Mouse (Mus musculus) heart, embryonic 11.5 days (tissue): ENCODE measurements around the gene Erich6. TPM values are rescaled to one million over a fixed set of nuclear protein-coding genes. Genes with fewer than 3 reads are reported as not detected.

Experiments
- ATAC-seq: fragments of 200-750 bp; cut with Nextera tagmentation; replicated peaks from 2 replicates; pipeline ENCODE4 v1.8.0; 2017; ENCODE audit warnings: moderate library complexity; ENCODE audit not compliant: insufficient number of reproducible peaks, low FRiP score, low TSS enrichment
- H3K27ac ChIP-seq: fragments of 300-500 bp; sonication (generic); 2 replicates; pipeline ENCODE4 v1.5.1; 2014; ENCODE audit warnings: mild to moderate bottlenecking, low read depth, low read length
- H3K27me3 ChIP-seq: fragments of 300-500 bp; sonication (generic); 2 replicates; pipeline ENCODE4 v1.6.1; 2014; ENCODE audit warnings: mild to moderate bottlenecking, low read length, mixed read lengths; ENCODE audit not compliant: control insufficient read depth, insufficient read depth
- H3K36me3 ChIP-seq: fragments of 300-500 bp; sonication (generic); 2 replicates; pipeline ENCODE4 v1.6.1; 2014; ENCODE audit warnings: mild to moderate bottlenecking, low read length, moderate library complexity, mixed read lengths; ENCODE audit not compliant: control insufficient read depth, insufficient read depth
- H3K4me1 ChIP-seq: fragments of 300-500 bp; sonication (generic); 2 replicates; pipeline ENCODE4 v1.6.1; 2014; ENCODE audit warnings: low read length; ENCODE audit not compliant: control insufficient read depth, insufficient read depth
- H3K4me2 ChIP-seq: fragments of 300-500 bp; sonication (generic); 2 replicates; pipeline ENCODE4 v1.6.1; 2014; ENCODE audit warnings: mild to moderate bottlenecking, moderate library complexity
- H3K4me3 ChIP-seq: fragments of 300-500 bp; sonication (generic); 2 replicates; pipeline ENCODE4 v1.5.1; 2014; ENCODE audit warnings: low read depth, low read length
- H3K9ac ChIP-seq: fragments of 300-500 bp; sonication (generic); 2 replicates; pipeline ENCODE4 v1.6.1; 2014; ENCODE audit warnings: mild to moderate bottlenecking, low read depth, low read length, moderate library complexity
- H3K9me3 ChIP-seq: fragments of 300-500 bp; sonication (generic); replicated peaks from 2 replicates; pipeline ENCODE4 v1.6.1; 2016; ENCODE audit warnings: low read length; ENCODE audit not compliant: control insufficient read depth
- WGBS: fragments of 180-500 bp; shearing (Covaris S2); extraction: QIAGEN DNeasy Blood & Tissue Kit; methylation state at CpG from one replicate; pipeline ENCODE4 v1.1.7; 2014; ENCODE audit not compliant: insufficient replicate concordance; 5-methylcytosine and 5-hydroxymethylcytosine counted together
- polyA plus RNA-seq: library from polyadenylated mRNA; unstranded; fragments of >200 nt; fragmentation: Nextera tagmentation; extraction: Ambion mirVana; gene quantifications from 2 replicates; pipeline ENCODE4 v1.2.1, GENCODE M21; 2014

The Erich6 gene
- polyA plus RNA-seq, 1 experiment from 2014 or later = 0.09 TPM

DNA sequence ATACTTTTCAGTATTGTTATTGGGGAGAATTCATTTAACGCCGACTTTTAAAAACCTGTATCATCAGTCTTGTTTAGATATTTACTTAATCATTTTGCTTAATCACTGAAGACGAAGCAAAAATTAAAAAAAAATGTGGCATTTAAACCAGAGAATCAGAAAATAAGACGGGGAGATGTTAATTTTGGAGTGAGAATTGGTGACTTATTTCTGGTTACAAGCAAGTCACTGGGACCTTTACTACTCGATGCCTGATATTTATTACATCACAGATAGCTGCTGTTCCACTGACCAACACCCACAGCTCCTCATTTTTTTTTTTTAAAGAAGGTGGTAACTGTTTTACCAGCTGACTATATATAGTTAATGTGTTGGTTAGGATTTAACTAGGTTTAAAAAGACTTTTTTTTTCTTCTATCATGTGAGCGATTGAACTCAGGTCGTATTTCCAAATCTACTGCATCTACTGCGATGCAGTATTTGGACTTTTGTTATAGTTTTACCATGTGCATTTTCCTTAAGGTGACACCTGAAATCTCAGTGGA lies 59.4 kb downstream of the Erich6 start:
- Histone ChIP-seq H3K27ac (no peak overlapping the region), H3K9ac (peak overlapping the region; percentile 100; the same call in 1 of the 2 replicates)
- no peak for ATAC-seq

DNA sequence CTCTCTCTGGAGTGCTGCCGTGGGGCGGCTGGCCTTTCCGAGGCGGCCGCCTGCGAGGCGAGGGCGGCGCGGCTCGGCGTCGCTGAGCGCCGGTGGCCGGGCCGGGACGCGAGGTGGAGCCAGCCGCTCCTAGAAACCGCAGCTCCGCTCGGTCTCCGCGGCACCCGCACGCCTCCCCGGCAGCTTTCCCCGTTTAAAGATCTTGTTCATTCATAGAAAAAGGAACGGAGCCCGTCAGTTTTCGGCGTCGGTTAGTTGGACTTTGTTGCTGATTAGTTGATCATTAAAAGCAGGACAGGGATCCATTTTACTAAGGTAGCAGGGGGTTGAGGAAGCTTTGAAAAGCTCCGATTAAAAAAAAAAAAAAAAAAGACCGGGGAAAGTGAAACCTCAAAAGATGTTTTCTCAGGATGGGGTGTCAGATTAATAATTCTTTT lies 59.9 kb downstream of the Erich6 start:
- H3K9me3 ChIP-seq = no peaks in the 10 kb centered on the region
- under 1% methylated on average over 35 of the region's 36 CpGs for WGBS
- peaks cover 4% of the 10 kb centered on the region for H3K36me3 ChIP-seq
- no peaks in the 10 kb centered on the region for H3K27me3 ChIP-seq
- peak overlapping the region; percentile 99 for H3K27ac ChIP-seq
- peak overlapping the region; percentile 100 for H3K9ac ChIP-seq
- peak overlapping the region; percentile 71 for H3K4me2 ChIP-seq
- H3K4me1 ChIP-seq = peaks cover 7% of the 10 kb centered on the region
- peak overlapping the region; percentile 98 for H3K4me3 ChIP-seq
- peak; percentile 72 for ATAC-seq

More for the DNA sequence above, 59.4 kb downstream of the Erich6 start:
- Histone ChIP-seq H3K36me3 (peaks cover 4% of the 10 kb centered on the region), H3K4me1 (peaks cover 11% of the 10 kb centered on the region), H3K27me3 (no peaks in the 10 kb centered on the region), H3K4me3 (peak overlapping the region; percentile 98), H3K9me3 (no peaks in the 10 kb centered on the region), H3K4me2 (peak overlapping the region; percentile 71)
- WGBS = 23% methylated on average over 8 of the region's 8 CpGs

DNA sequence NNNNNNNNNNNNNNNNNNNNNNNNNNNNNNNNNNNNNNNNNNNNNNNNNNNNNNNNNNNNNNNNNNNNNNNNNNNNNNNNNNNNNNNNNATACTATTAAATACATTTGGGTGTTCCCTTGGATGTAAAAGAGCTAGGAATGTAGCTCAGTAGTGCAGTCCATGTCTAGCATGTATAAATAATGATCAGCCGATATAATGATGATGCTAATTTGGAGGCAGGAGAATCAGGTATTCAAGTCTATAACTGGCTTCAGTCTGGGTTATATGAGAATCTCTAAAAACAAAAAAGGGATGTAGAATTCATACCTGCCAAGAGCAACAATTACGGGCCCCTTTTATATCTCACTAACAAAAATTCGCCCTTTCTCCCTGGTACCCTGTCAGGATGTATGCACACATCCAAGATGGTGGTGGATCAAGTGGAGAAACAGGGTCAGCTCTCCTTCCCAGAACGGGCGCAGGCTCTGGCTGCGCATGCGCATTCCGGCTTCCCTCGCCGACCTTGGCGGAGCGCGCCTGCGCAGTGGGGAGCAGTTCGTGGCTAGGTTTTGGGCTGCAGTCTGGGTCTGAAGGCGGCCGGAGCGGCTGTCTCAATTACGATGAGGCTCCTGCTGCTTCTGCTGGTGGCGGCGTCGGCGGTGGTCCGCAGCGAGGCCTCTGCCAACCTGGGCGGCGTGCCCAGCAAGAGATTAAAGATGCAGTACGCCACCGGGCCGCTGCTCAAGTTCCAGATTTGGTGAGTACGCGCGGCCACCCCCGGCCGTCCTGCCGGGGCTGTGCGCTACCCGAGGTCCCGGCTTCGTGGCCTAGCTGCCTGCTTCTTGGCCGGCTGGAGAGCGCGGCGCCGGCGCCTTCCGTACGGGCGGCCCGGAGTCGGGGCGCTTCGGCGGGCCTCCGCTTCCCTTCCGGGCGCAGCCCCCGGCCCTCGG lies 60.6 kb downstream of the Erich6 start, which contains the start of gene Selenot:
Gene Selenot, plus strand, starts transcription at position 500 of the 930 bp plus-strand sequence.
- H3K9ac ChIP-seq = peak within 1 kb of the TSS; percentile 100
- H3K4me1 ChIP-seq = peaks cover 2% of the 10 kb centered on the region; the same call in 1 of the 2 replicates
- ATAC-seq = peak; percentile 92
- H3K27me3 ChIP-seq = no peaks in the 10 kb centered on the region
- H3K9me3 ChIP-seq = no peaks in the 10 kb centered on the region
- H3K27ac ChIP-seq = peak within 1 kb of the TSS; percentile 99
- H3K4me2 ChIP-seq = peak within 1 kb of the TSS; percentile 71
- H3K36me3 ChIP-seq = peaks cover 4% of the 10 kb centered on the region
- peak within 1 kb of the TSS; percentile 98 for H3K4me3 ChIP-seq
- WGBS = 2% methylated on average over 59 of the region's 59 CpGs

DNA sequence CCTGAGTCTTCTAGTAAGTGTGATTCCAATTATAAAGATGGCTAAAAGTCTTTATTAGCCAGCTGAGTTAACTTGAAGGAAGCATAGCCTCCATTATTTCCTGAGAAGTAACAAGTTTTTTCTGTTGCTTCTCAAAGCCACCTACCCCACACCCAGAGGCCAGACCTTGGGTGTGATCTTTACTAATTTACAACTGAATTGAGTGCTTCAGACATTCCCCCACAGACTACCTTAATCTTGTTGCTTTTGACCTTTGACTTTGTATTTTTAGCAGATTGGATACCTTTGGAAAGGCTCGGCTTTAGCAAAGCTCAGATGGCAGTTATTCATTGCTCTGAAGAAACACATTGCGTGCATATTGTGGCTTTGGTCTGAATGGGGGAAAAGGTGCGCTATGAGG lies 66.2 kb downstream of the Erich6 start:
- Histone ChIP-seq H3K36me3 (no peaks in the 10 kb centered on the region), H3K9ac (no peak overlapping the region), H3K4me2 (no peak overlapping the region), H3K27me3 (no peaks in the 10 kb centered on the region), H3K27ac (no peak overlapping the region), H3K4me1 (no peaks in the 10 kb centered on the region), H3K4me3 (no peak overlapping the region), H3K9me3 (no peaks in the 10 kb centered on the region)
- no peak for ATAC-seq
- 85% methylated on average over 3 of the region's 3 CpGs for WGBS

Other genes with a start within 250 kb of the Erich6 start
- gene Tsc22d2, start 222.5 kb downstream of the Erich6 start, polyA plus RNA-seq = 16.6 and 17.7 TPM in 2 replicates
- 42.6 and 44.0 TPM in 2 replicates for gene Eif2a, start 111.4 kb downstream of the Erich6 start, polyA plus RNA-seq
- gene Serp1, start 111.3 kb downstream of the Erich6 start, polyA plus RNA-seq = 107 and 121 TPM in 2 replicates
- 25.3 and 27.1 TPM in 2 replicates for gene Selenot, start 60.6 kb downstream of the Erich6 start, polyA plus RNA-seq
- 5.4 TPM in 2 replicates for gene Siah2, start 55.2 kb upstream of the Erich6 start, polyA plus RNA-seq
- gene Mindy4b-ps, start 185.1 kb upstream of the Erich6 start, polyA plus RNA-seq = not detected in 2 replicates
- gene Clrn1, start 248.1 kb upstream of the Erich6 start, polyA plus RNA-seq = 0.09 TPM in 1 of 2 replicates, not detected in the other